Mouse (Mus musculus) adrenal gland (tissue): ENCODE data around the gene Xrcc5.

Experiments used
- intact Hi-C: fragments of 180-260 bp; cut with DNase I; formaldehyde crosslinking; loops from one replicate; pipeline ENCODE4 v1.15.1; 2025

The Xrcc5 gene

GRCm38 (mm10) chr1:72313399-72314039, 6.3 kb downstream of the Xrcc5 start:
- intact Hi-C loops, result loop anchor here (5.0 to 10.0 kb wide), 4 partner anchors 251 to 539 kb away; partner anchors contain the start of gene Rpl37a

- intact Hi-C loops, result loop anchor here (10.0 kb wide), 3 partner anchors 249 to 399 kb away; partner anchors contain the start of gene Rpl37a
Measured at GRCm38 (mm10) chr1:72315447-72315846, 8.2 kb downstream of the Xrcc5 start.

GRCm38 (mm10) chr1:72316409-72316808, 9.2 kb downstream of the Xrcc5 start:
- intact Hi-C loops, result loop anchor here (10.0 kb wide), 3 partner anchors 248 to 398 kb away; partner anchors contain the start of gene Rpl37a

- intact Hi-C loops, result loop anchor here (10.0 kb wide), 3 partner anchors 248 to 398 kb away; partner anchors contain the start of gene Rpl37a
Measured at GRCm38 (mm10) chr1:72316901-72317300, 9.7 kb downstream of the Xrcc5 start.

- intact Hi-C loops, result no loop called here
Measured at GRCm38 (mm10) chr1:72320759-72321158, 13.5 kb downstream of the Xrcc5 start.

- intact Hi-C loops, result no loop called here
Measured at GRCm38 (mm10) chr1:72323248-72323647, 16.0 kb downstream of the Xrcc5 start.

GRCm38 (mm10) chr1:72326162-72326821, 19.1 kb downstream of the Xrcc5 start:
- intact Hi-C loops, result no loop called here

- intact Hi-C loops, result no loop called here
Measured at GRCm38 (mm10) chr1:72334807-72335206, 27.6 kb downstream of the Xrcc5 start.

GRCm38 (mm10) chr1:72336780-72337179, 29.6 kb downstream of the Xrcc5 start:
- intact Hi-C loops, result no loop called here

- intact Hi-C loops, result no loop called here
Measured at GRCm38 (mm10) chr1:72338341-72338740, 31.1 kb downstream of the Xrcc5 start.

GRCm38 (mm10) chr1:72347873-72348272, 40.7 kb downstream of the Xrcc5 start:
- intact Hi-C loops, result no loop called here

GRCm38 (mm10) chr1:72354856-72355255, 47.6 kb downstream of the Xrcc5 start:
- intact Hi-C loops, result no loop called here

GRCm38 (mm10) chr1:72358216-72358615, 51.0 kb downstream of the Xrcc5 start:
- intact Hi-C loops, result no loop called here

GRCm38 (mm10) chr1:72359462-72359861, 52.2 kb downstream of the Xrcc5 start:
- intact Hi-C loops, result no loop called here

- intact Hi-C loops, result no loop called here
Measured at GRCm38 (mm10) chr1:72360809-72361208, 53.6 kb downstream of the Xrcc5 start.

- intact Hi-C loops, result no loop called here
Measured at GRCm38 (mm10) chr1:72364661-72365060, 57.4 kb downstream of the Xrcc5 start.

GRCm38 (mm10) chr1:72372512-72372911, 65.3 kb downstream of the Xrcc5 start:
- intact Hi-C loops, result no loop called here

- intact Hi-C loops, result no loop called here
Measured at GRCm38 (mm10) chr1:72372913-72373312, 65.7 kb downstream of the Xrcc5 start.

GRCm38 (mm10) chr1:72373648-72374047, 66.4 kb downstream of the Xrcc5 start:
- intact Hi-C loops, result no loop called here

GRCm38 (mm10) chr1:72374049-72374448, 66.8 kb downstream of the Xrcc5 start:
- intact Hi-C loops, result no loop called here

GRCm38 (mm10) chr1:72378151-72378550, 70.9 kb downstream of the Xrcc5 start:
- intact Hi-C loops, result no loop called here

- intact Hi-C loops, result no loop called here
Measured at GRCm38 (mm10) chr1:72379752-72380353, 72.6 kb downstream of the Xrcc5 start.
